Mouse (Mus musculus): ENCODE data around the gene Nacad.

GRCm38 (mm10) chr11:6576151-6576550, 29.7 kb downstream of the Nacad start:
- TF ChIP-seq FOSL1 (IDR thresholded peaks at IDR 0.05; ENCODE audit: insufficient read depth, low read length, poor library complexity, severe bottlenecking) = no peak
- TF ChIP-seq USF1 (IDR thresholded peaks at IDR 0.05; ENCODE audit: low read depth) = no peak
- no peak for TF ChIP-seq CTCF (IDR thresholded peaks at IDR 0.05; ENCODE audit: control insufficient read depth, insufficient read depth, insufficient read length)
- no peak for TF ChIP-seq CEBPB (IDR thresholded peaks at IDR 0.05; ENCODE audit: low read depth)
